Mouse (Mus musculus): ENCODE results near the gene Aatk. TPM values are rescaled to one million over a fixed set of nuclear protein-coding genes. Genes with fewer than 3 reads are reported as not detected.
A peak's percentile ranks its signal among the peaks of the same experiment; 100 is the strongest.

Aatk gene
- polyA plus RNA-seq, 1 experiment from 2014 or later, result 1.4 TPM

GRCm38 (mm10) chr11:120022216-120022615 lies 24.8 kb downstream of the Aatk start:
- WGBS, result 66% methylated on average over 8 of the region's 8 CpGs
- no peaks in the 10 kb centered on the region for H3K36me3 ChIP-seq (ENCODE audit: insufficient read depth, low read length)

DNA sequence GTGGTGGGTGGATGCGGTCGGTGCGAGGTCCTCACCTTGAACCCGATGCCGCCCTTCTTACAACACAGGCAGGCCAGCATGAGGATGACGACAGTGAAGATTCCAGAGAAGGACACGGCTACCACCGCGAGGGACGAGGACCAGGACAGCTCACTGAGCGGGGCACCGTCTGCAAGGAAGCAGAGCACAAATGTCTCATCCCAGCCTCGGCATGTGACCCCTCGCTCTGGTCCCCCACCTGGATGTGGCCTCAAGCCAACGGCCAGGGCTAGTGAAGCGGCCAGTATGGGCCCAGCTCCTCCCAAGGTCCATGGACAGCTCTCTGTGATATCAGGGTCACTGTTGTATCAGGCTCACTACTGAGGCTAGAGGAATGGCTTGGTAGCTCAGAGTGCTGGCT lies 25.6 kb downstream of the Aatk start:
- Histone ChIP-seq H3K4me1 (ENCODE audit: insufficient read depth, low read depth, low read length) (no peaks in the 10 kb centered on the region), H3K9ac (replicated peaks; ENCODE audit: low read depth) (no peak overlapping the region), H3K9me3 (ENCODE audit: low read length) (no peaks in the 10 kb centered on the region), H3K36me3 (ENCODE audit: insufficient read depth, low read length) (no peaks in the 10 kb centered on the region), H3K4me2 (replicated peaks; ENCODE audit: low read depth, low read length) (no peak overlapping the region), H3K27ac (ENCODE audit: low read length) (no peak overlapping the region), H3K4me3 (ENCODE audit: low read depth, low read length) (no peak overlapping the region), H3K27me3 (replicated peaks; ENCODE audit: insufficient read depth, low read length) (no peaks in the 10 kb centered on the region)
- DNase-seq (ENCODE audit: low spot score), result no peak
- TF ChIP-seq EP300 (IDR thresholded peaks at IDR 0.05) (no peak), CTCF (IDR thresholded peaks at IDR 0.05) (no peak)
- WGBS, result 87% methylated on average over 16 of the region's 16 CpGs
- no peak for ATAC-seq

More at GRCm38 (mm10) chr11:120022216-120022615, 24.8 kb downstream of the Aatk start:
- DNase-seq (ENCODE audit: low spot score), result no peak
- Histone ChIP-seq H3K4me3 (ENCODE audit: low read depth, low read length) (no peak overlapping the region), H3K4me1 (ENCODE audit: insufficient read depth, low read depth, low read length) (no peaks in the 10 kb centered on the region), H3K9me3 (ENCODE audit: low read length) (no peaks in the 10 kb centered on the region), H3K4me2 (replicated peaks; ENCODE audit: low read depth, low read length) (no peak overlapping the region), H3K27ac (ENCODE audit: low read length) (no peak overlapping the region), H3K27me3 (replicated peaks; ENCODE audit: insufficient read depth, low read length) (no peaks in the 10 kb centered on the region), H3K9ac (replicated peaks; ENCODE audit: low read depth) (no peak overlapping the region)
- no peak for TF ChIP-seq EP300 (IDR thresholded peaks at IDR 0.05)
- TF ChIP-seq CTCF (IDR thresholded peaks at IDR 0.05), result no peak
- ATAC-seq, result no peak

GRCm38 (mm10) chr11:120019542-120020440 lies 27.2 kb downstream of the Aatk start:
- Histone ChIP-seq H3K4me1 (ENCODE audit: insufficient read depth, low read depth, low read length) (no peaks in the 10 kb centered on the region), H3K4me3 (ENCODE audit: low read depth, low read length) (no peak overlapping the region), H3K4me2 (replicated peaks; ENCODE audit: low read depth, low read length) (no peak overlapping the region), H3K27me3 (replicated peaks; ENCODE audit: insufficient read depth, low read length) (no peaks in the 10 kb centered on the region), H3K36me3 (ENCODE audit: insufficient read depth, low read length) (no peaks in the 10 kb centered on the region), H3K9ac (replicated peaks; ENCODE audit: low read depth) (no peak overlapping the region), H3K27ac (ENCODE audit: low read length) (no peak overlapping the region), H3K9me3 (ENCODE audit: low read length) (no peaks in the 10 kb centered on the region)
- WGBS, result 71% methylated on average over 23 of the region's 23 CpGs
- DNase-seq (ENCODE audit: low spot score) (no peak), ATAC-seq (no peak)
- TF ChIP-seq CTCF (IDR thresholded peaks at IDR 0.05) (no peak), EP300 (IDR thresholded peaks at IDR 0.05) (no peak)

GRCm38 (mm10) chr11:120017011-120017410 lies 30.0 kb downstream of the Aatk start:
- no peak for ATAC-seq
- Histone ChIP-seq H3K4me2 (replicated peaks; ENCODE audit: low read depth, low read length) (no peak overlapping the region), H3K9me3 (ENCODE audit: low read length) (no peaks in the 10 kb centered on the region), H3K4me3 (ENCODE audit: low read depth, low read length) (no peak overlapping the region), H3K36me3 (ENCODE audit: insufficient read depth, low read length) (no peaks in the 10 kb centered on the region), H3K9ac (replicated peaks; ENCODE audit: low read depth) (no peak overlapping the region), H3K4me1 (ENCODE audit: insufficient read depth, low read depth, low read length) (0 out of 2 replicates have a peak, but pooled peaks cover 4% of the 10 kb centered on the region), H3K27me3 (replicated peaks; ENCODE audit: insufficient read depth, low read length) (no peaks in the 10 kb centered on the region), H3K27ac (ENCODE audit: low read length) (no peak overlapping the region)
- 69% methylated on average over 7 of the region's 8 CpGs for WGBS
- DNase-seq (ENCODE audit: low spot score), result no peak
- TF ChIP-seq EP300 (IDR thresholded peaks at IDR 0.05), result no peak
- TF ChIP-seq CTCF (IDR thresholded peaks at IDR 0.05), result no peak

GRCm38 (mm10) chr11:120014758-120015157 lies 32.2 kb downstream of the Aatk start:
- Histone ChIP-seq H3K9me3 (ENCODE audit: low read length) (no peaks in the 10 kb centered on the region), H3K4me3 (ENCODE audit: low read depth, low read length) (no peak overlapping the region), H3K4me1 (ENCODE audit: insufficient read depth, low read depth, low read length) (0 out of 2 replicates have a peak, but pooled peaks cover 4% of the 10 kb centered on the region), H3K27me3 (replicated peaks; ENCODE audit: insufficient read depth, low read length) (no peaks in the 10 kb centered on the region), H3K4me2 (replicated peaks; ENCODE audit: low read depth, low read length) (no peak overlapping the region), H3K27ac (ENCODE audit: low read length) (no peak overlapping the region), H3K36me3 (ENCODE audit: insufficient read depth, low read length) (no peaks in the 10 kb centered on the region), H3K9ac (replicated peaks; ENCODE audit: low read depth) (no peak overlapping the region)
- no peak for ATAC-seq
- 83% methylated on average over 4 of the region's 4 CpGs for WGBS
- TF ChIP-seq CTCF (IDR thresholded peaks at IDR 0.05), result no peak; the same call in 1 of the 2 replicates
- TF ChIP-seq EP300 (IDR thresholded peaks at IDR 0.05), result no peak
- no peak for DNase-seq (ENCODE audit: low spot score)

DNA sequence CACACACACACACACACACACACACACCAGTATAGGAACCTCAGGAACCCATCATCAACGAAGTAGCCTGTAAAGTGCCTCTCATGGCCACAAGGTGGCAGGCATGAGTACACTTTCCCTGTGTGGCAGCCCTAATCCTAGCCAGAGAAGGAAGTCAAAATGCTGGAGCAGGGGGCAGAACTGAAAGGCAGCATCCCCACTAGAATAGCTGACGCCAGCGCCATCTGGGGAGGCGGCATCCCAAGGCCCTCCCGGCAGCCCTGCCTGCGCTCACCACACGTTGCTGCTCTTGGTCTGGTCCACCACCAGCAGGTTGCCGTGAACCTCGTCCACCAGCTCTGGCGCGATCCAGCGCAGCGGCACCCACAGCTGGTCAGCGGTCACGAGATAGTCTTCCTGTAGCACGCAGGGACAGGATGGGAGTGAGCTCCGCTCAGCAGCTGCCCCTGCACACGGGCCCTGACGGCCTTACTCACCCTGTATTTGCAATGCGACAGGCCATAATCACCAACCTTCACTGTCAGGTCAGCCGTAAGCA lies 33.7 kb downstream of the Aatk start:
- TF ChIP-seq EP300 (IDR thresholded peaks at IDR 0.05), result no peak
- TF ChIP-seq CTCF (IDR thresholded peaks at IDR 0.05), result peak; percentile 95
- Histone ChIP-seq H3K9ac (replicated peaks; ENCODE audit: low read depth) (no peak overlapping the region), H3K4me3 (ENCODE audit: low read depth, low read length) (peak overlapping the region; percentile 24; the same call in 1 of the 2 replicates), H3K36me3 (ENCODE audit: insufficient read depth, low read length) (no peaks in the 10 kb centered on the region), H3K27ac (ENCODE audit: low read length) (no peak overlapping the region), H3K4me2 (replicated peaks; ENCODE audit: low read depth, low read length) (peak overlapping the region; percentile 60), H3K4me1 (ENCODE audit: insufficient read depth, low read depth, low read length) (0 out of 2 replicates have a peak, but pooled peaks cover 4% of the 10 kb centered on the region), H3K9me3 (ENCODE audit: low read length) (no peaks in the 10 kb centered on the region), H3K27me3 (replicated peaks; ENCODE audit: insufficient read depth, low read length) (no peaks in the 10 kb centered on the region)
- WGBS, result 11% methylated on average over 21 of the region's 21 CpGs
- ATAC-seq (peak; percentile 87), DNase-seq (ENCODE audit: low spot score) (peak; percentile 91)
